Mouse (Mus musculus) liver, postnatal 0 days (tissue): ENCODE results near the gene Mbnl2. TPM values are rescaled to one million over a fixed set of nuclear protein-coding genes. Genes with fewer than 3 reads are reported as not detected.
A peak's percentile ranks its signal among the peaks of the same experiment; 100 is the strongest.

Experiments
- ATAC-seq: fragments of 200-750 bp; cut with Nextera tagmentation; 2 replicates; pipeline ENCODE4 v1.8.0; 2017; ENCODE audit warnings: mild to moderate bottlenecking, moderate library complexity
- DNase-seq: peaks from one replicate; pipeline ENCODE4 v3.0.0-alpha.2; 2016
- H3K27ac ChIP-seq: fragments of 300-500 bp; sonication (generic); 2 replicates; pipeline ENCODE4 v1.5.1; 2014; ENCODE audit warnings: antibody characterized with exemption, moderate library complexity, mild to moderate bottlenecking, low read depth
- H3K27me3 ChIP-seq: fragments of 300-500 bp; sonication (generic); 2 replicates; pipeline ENCODE4 v1.6.1; 2014; ENCODE audit warnings: low read length, control low read depth, mixed read lengths; ENCODE audit not compliant: insufficient read depth
- H3K36me3 ChIP-seq: fragments of 300-500 bp; sonication (generic); replicated peaks from 2 replicates; pipeline ENCODE4 v1.6.1; 2014; ENCODE audit warnings: mild to moderate bottlenecking, control low read depth, low read length, moderate library complexity, mixed read lengths; ENCODE audit not compliant: insufficient read depth
- H3K4me1 ChIP-seq: fragments of 300-500 bp; sonication (generic); 2 replicates; pipeline ENCODE4 v1.6.1; 2014; ENCODE audit warnings: antibody characterized with exemption, mild to moderate bottlenecking, control low read depth; ENCODE audit not compliant: insufficient read depth
- H3K4me2 ChIP-seq: fragments of 300-500 bp; sonication (generic); 2 replicates; pipeline ENCODE4 v1.6.1; 2014; ENCODE audit warnings: low read depth, mild to moderate bottlenecking, low read length, moderate library complexity, mixed read lengths
- H3K4me3 ChIP-seq: fragments of 300-500 bp; sonication (generic); 2 replicates; pipeline ENCODE4 v1.5.1; 2014; ENCODE audit warnings: low read depth, low read length
- H3K9ac ChIP-seq: fragments of 300-500 bp; sonication (generic); replicated peaks from 2 replicates; pipeline ENCODE4 v1.6.1; 2014; ENCODE audit warnings: mild to moderate bottlenecking, moderate library complexity
- H3K9me3 ChIP-seq: fragments of 300-500 bp; sonication (generic); 2 replicates; pipeline ENCODE4 v1.6.1; 2016; ENCODE audit warnings: mild to moderate bottlenecking, control low read depth, low read length, mixed read lengths
- CTCF ChIP-seq: sonication (generic); IDR thresholded peaks from 2 replicates; pipeline ENCODE4 v1.5.1; 2016; ENCODE audit warnings: antibody characterized with exemption, low read depth
- EP300 ChIP-seq: IDR thresholded peaks from 2 replicates; pipeline ENCODE4 v1.6.1; 2016; ENCODE audit warnings: antibody characterized with exemption, low read depth, mild to moderate bottlenecking
- WGBS: fragments of 180-500 bp; shearing (Covaris S2); extraction: QIAGEN DNeasy Blood & Tissue Kit; methylation state at CpG from one replicate; pipeline ENCODE4 v1.1.7; 2014; ENCODE audit not compliant: insufficient replicate concordance; 5-methylcytosine and 5-hydroxymethylcytosine counted together
- polyA plus RNA-seq: library from polyadenylated mRNA; unstranded; fragments of >200 nt; fragmentation: Nextera tagmentation; extraction: Ambion mirVana; gene quantifications from 2 replicates; pipeline ENCODE4 v1.2.1, GENCODE M21; 2015

The Mbnl2 gene
- polyA plus RNA-seq, 1 experiment from 2014 or later = 16.9 TPM

DNA sequence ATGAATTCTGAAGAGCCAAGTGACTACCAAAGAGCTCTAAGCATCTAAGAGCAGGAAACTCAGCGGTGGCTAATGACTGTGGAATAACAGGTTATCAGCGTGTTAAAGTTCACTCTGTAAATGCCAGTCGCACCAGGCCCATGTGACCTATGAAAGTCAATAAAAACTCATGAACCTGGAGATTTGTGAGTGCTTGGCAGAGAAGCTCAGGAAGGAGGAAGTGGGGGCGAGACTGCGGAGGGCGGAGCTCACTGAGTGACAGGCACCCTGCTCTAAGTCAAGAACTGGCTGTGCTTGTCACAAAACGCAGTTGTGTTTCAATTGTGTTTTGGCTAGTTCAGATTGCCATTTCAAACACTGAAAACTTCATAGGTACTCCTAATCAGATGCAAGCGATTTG, 131.4 kb downstream of the Mbnl2 start:
- Histone ChIP-seq H3K27me3 (no peaks in the 10 kb centered on the region), H3K9me3 (no peaks in the 10 kb centered on the region), H3K4me1 (peaks cover 16% of the 10 kb centered on the region), H3K4me2 (no peak overlapping the region; the same call in 1 of the 2 replicates), H3K9ac (no peak overlapping the region), H3K36me3 (peaks cover 15% of the 10 kb centered on the region; the same call in 1 of the 2 replicates), H3K27ac (peak overlapping the region; percentile 63), H3K4me3 (no peak overlapping the region)
- WGBS = 30% methylated on average over 8 of the region's 8 CpGs
- peak; percentile 64 for DNase-seq
- no peak for TF ChIP-seq EP300
- TF ChIP-seq CTCF = no peak
- peak; percentile 92 for ATAC-seq

DNA sequence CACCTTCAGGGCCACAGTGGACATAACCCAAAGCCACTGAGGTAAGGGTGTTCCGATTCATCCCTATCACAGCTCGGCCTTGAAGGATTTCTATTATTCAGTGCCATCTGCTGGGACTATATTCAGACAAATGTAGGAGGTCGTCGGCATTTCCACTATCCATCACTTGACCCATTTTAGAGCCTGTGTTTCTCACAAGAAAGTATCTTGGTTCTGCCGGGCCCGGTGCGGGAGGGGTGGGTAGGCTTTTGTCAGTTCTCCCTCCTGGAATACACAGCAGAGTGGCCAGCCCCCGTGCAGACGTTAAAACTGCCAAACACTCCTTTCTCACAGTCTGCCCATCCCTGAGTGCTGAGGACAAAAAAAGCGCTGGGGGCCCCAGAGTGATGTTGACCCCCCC, 134.4 kb downstream of the Mbnl2 start:
- Histone ChIP-seq H3K4me1 (peaks cover 14% of the 10 kb centered on the region), H3K36me3 (peaks cover 13% of the 10 kb centered on the region), H3K9me3 (no peaks in the 10 kb centered on the region), H3K27me3 (no peaks in the 10 kb centered on the region), H3K4me3 (no peak overlapping the region), H3K9ac (no peak overlapping the region), H3K27ac (no peak overlapping the region), H3K4me2 (no peak overlapping the region)
- 92% methylated on average over 10 of the region's 10 CpGs for WGBS
- no peak for ATAC-seq
- no peak for DNase-seq
- no peak for TF ChIP-seq EP300
- no peak for TF ChIP-seq CTCF

DNA sequence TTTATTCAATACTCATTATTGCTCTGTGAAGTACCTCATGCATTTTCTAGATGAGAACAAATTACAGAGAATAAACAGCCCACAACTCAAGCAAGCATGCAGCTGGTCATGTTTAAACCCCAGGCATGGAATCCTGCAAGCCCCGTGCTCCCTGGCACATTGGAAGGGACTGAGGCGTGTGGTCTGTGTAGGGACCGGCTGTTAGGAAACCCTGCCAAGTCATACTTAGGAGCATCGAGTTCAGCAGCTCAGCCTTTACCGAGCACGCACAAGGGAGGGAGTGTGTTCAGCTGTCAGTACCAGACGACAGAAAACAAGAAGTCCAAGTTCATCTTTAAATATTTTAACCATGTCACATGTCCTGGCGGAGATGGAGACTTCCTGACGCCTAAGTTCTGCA, 141.4 kb downstream of the Mbnl2 start:
- 74% methylated on average over 9 of the region's 9 CpGs for WGBS
- Histone ChIP-seq H3K27me3 (no peaks in the 10 kb centered on the region), H3K36me3 (peaks cover 16% of the 10 kb centered on the region), H3K27ac (no peak overlapping the region), H3K9ac (no peak overlapping the region), H3K4me2 (no peak overlapping the region), H3K4me1 (no peaks in the 10 kb centered on the region), H3K4me3 (no peak overlapping the region), H3K9me3 (no peaks in the 10 kb centered on the region)
- DNase-seq = peak; percentile 9
- ATAC-seq = no peak
- TF ChIP-seq EP300 = no peak

DNA sequence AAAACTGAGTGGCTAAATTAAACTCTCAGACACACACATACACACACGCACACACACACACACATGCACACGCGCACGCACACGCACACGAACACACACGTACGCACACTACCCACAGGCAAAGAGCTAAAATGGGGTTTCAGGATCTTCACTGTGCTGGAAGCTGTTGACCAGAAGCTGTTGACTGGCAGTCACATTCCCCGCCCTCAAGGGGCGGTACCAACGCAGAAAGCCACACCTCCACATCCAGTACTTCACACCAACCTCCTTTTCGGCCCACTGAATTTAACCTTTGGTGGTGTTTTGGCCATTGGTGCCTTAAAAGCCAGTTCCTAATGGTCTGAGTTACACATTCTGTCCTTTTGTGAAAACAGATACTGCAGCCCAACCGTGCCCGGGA, 143.5 kb downstream of the Mbnl2 start:
- DNase-seq (peak; percentile 18), ATAC-seq (no peak)
- Histone ChIP-seq H3K27me3 (no peaks in the 10 kb centered on the region), H3K4me2 (no peak overlapping the region), H3K4me1 (no peaks in the 10 kb centered on the region), H3K9me3 (no peaks in the 10 kb centered on the region), H3K4me3 (no peak overlapping the region), H3K9ac (no peak overlapping the region), H3K36me3 (peaks cover 25% of the 10 kb centered on the region), H3K27ac (no peak overlapping the region)
- no peak for TF ChIP-seq CTCF
- TF ChIP-seq EP300 = no peak
- WGBS = 77% methylated on average over 14 of the region's 14 CpGs

DNA sequence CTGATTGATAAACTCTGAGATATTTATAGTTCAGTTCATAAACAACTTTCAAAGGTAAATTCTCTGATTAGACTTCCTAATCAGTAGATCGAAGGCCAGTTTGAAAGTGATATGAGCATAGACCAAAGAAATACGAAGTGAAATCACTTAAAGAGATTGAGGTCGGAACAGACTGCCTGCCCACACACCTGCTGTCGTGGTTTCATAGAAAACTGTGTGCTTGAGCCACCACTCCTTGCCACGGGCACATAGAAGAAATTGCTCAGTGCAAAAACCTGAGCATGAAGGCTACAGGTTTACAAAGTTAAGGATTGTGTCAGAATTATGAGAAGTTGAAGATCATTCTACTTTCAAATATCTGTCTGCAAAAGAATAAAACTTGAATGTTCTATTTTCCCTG, 153.0 kb downstream of the Mbnl2 start:
- Histone ChIP-seq H3K36me3 (peaks cover 32% of the 10 kb centered on the region), H3K9me3 (peaks cover 2% of the 10 kb centered on the region; the same call in 1 of the 2 replicates), H3K27ac (no peak overlapping the region), H3K4me2 (no peak overlapping the region), H3K4me3 (no peak overlapping the region), H3K27me3 (no peaks in the 10 kb centered on the region), H3K9ac (no peak overlapping the region), H3K4me1 (no peaks in the 10 kb centered on the region)
- DNase-seq (no peak), ATAC-seq (no peak)
- 70% methylated on average over 5 of the region's 5 CpGs for WGBS
- TF ChIP-seq CTCF (no peak), EP300 (no peak)

DNA sequence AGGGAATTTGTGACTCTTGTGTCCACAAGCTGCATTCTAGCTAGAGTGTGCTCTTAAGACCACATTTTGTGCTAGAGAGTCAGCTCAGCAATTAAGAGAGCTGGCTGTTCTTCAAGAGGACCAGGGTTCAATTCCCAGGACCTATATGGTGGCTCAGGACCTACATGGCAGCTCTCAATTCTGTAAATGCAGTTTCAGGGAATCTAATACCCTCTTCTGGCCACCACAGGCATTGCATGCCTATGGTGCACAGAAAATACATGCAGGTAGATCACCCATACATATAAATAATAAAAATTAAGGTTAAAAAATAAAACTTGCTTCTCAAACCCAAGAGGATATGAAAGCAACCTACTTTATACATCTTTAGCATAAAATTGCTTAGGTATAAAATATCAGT, 157.3 kb downstream of the Mbnl2 start:
- H3K4me1 ChIP-seq = no peaks in the 10 kb centered on the region
- DNase-seq = no peak
- no peak for ATAC-seq
- H3K9me3 ChIP-seq = no peaks in the 10 kb centered on the region
- TF ChIP-seq CTCF = peak; percentile 48
- TF ChIP-seq EP300 = no peak
- H3K9ac ChIP-seq = no peak overlapping the region
- no peak overlapping the region for H3K4me3 ChIP-seq
- H3K27me3 ChIP-seq = no peaks in the 10 kb centered on the region
- H3K4me2 ChIP-seq = no peak overlapping the region
- no peak overlapping the region for H3K27ac ChIP-seq
- 0 out of 2 replicates have a peak, but pooled peaks cover 5% of the 10 kb centered on the region for H3K36me3 ChIP-seq

DNA sequence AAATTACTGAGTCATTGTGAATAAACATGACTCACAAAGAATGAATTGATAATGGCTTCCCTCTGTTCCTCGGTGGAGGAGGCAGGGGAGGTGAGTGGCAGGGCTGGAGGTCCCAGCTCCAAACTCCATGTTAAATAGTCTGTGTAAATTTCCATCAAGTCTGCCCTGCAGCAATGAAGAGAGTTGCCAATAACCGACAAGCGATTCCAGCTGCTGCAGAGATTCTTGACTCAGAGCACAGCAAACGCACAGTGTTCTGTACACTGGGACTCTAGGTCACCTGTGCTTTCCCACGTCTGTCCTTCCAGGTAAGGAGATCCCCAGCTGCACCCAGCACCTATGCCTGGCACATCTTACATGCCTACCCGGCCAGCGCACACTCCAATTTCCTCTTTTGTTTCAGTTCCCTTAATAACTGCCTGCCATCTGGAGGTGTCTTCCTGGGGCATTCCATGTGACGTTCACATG, 158.5 kb downstream of the Mbnl2 start:
- no peak overlapping the region for H3K27ac ChIP-seq
- H3K27me3 ChIP-seq = no peaks in the 10 kb centered on the region
- no peaks in the 10 kb centered on the region for H3K9me3 ChIP-seq
- 43% methylated on average over 8 of the region's 8 CpGs for WGBS
- ATAC-seq = no peak
- H3K4me3 ChIP-seq = no peak overlapping the region
- H3K9ac ChIP-seq = no peak overlapping the region
- H3K36me3 ChIP-seq = 0 out of 2 replicates have a peak, but pooled peaks cover 5% of the 10 kb centered on the region
- H3K4me2 ChIP-seq = no peak overlapping the region
- no peak for TF ChIP-seq EP300
- TF ChIP-seq CTCF = no peak
- DNase-seq = no peak
- H3K4me1 ChIP-seq = no peaks in the 10 kb centered on the region
